In the genomic region with DNA sequence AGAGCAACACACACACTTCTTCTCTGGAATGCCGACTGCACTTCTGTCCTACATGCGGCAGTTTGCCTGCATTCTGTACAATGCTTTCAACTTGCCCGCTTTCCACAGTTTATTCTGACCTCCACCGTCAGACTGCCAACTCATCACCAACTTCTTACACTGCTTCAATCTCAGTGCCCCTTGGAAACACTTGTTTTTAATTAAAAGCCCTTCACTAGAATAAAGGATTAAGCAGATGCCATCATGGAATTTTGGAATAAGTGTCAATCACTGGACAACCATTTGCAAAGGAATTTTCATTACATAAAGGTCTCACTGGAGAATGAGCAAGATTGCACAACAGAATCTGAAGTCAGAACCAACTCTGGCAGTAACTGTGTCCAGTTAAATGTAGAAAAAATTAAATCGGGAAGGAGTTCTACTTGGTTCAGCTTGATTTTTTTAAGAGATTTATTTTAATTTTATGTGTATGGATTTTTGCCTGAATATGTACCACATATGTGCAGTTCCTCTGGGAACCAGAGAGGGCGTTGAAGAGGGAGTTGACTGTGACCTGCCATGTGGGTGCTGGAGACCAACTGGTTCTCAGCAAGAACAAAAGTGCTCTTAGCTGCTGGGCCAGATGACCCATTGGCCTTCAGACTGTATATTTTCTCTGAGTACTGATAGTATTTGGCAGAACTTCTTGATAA, we compare ENCODE assay signal across 10 mouse cellular contexts.
DNase-seq lines count a peak whose midpoint lies in the region; ATAC-seq and TF ChIP-seq lines count a peak whose summit lies in the region.
"Had no signal": no experiment of that assay in that cellular context is flagged by ENCODE, and none has a peak within 500 bp of the region (broad histone marks: within the 10 kb centered on the region; RNA-seq: fewer than 3 reads in every experiment).

No protein-coding gene starts in this region.

- H3K9me3 ChIP-seq in kidney, postnatal 0 days (replicated peaks; ENCODE audit: low read length) = no peaks in the 10 kb centered on the region

- no peaks in the 10 kb centered on the region for H3K27me3 ChIP-seq in kidney, postnatal 0 days (ENCODE audit: insufficient read depth, low read length)

- no peak for DNase-seq in gastrocnemius, adult 2 months
- no peak for DNase-seq in gastrocnemius, postnatal 36 days
- DNase-seq in thymus, postnatal 4 days = peak; percentile 15
- no peak for DNase-seq in thymus, postnatal 0 days (ENCODE audit: low spot score)
- peak; percentile 82 for DNase-seq in kidney, postnatal 0 days (ENCODE audit: low spot score)
- no peak for DNase-seq in spleen, adult 18-20 months
- DNase-seq in neural tube, embryonic 10.5 days (ENCODE audit: extremely low spot score, low spot score) = no peak
- DNase-seq in cerebellum, postnatal 14 days = no peak
- DNase-seq: embryo, embryonic 11 days had no signal

- no peaks in the 10 kb centered on the region for H3K36me3 ChIP-seq in kidney, postnatal 0 days (ENCODE audit: insufficient read depth, low read length)

- no peak for ATAC-seq in kidney, postnatal 0 days (replicated peaks; ENCODE audit: low FRiP score, low read depth)
- ATAC-seq: CD4-positive, CD25-positive, alpha-beta regulatory T cell, adult 4 months had no signal

- intact Hi-C loops in gastrocnemius, adult 2 months (cut with DNase I) = no loop called here
- intact Hi-C loops in gastrocnemius, postnatal 36 days (cut with DNase I) = no loop called here

- H3K9ac ChIP-seq in kidney, postnatal 0 days (ENCODE audit: low read depth, low read length) = no peak overlapping the region

- no peaks in the 10 kb centered on the region for H3K4me1 ChIP-seq in kidney, postnatal 0 days (replicated peaks; ENCODE audit: insufficient read depth, low read length)

- 67% methylated on average over 6 of the region's 6 CpGs for WGBS in kidney, postnatal 0 days

- peak overlapping the region; percentile 72 for H3K27ac ChIP-seq in gastrocnemius, adult 2 months
- 0 out of 2 replicates have a peak overlapping the region, but pooled peaks have one; percentile 68 for H3K27ac ChIP-seq in kidney, postnatal 0 days

- peak; percentile 22; the same call in 1 of the 2 replicates for TF ChIP-seq CTCF in gastrocnemius, adult 2 months (IDR thresholded peaks at IDR 0.05)
- TF ChIP-seq CTCF in kidney, postnatal 0 days (IDR thresholded peaks at IDR 0.05; ENCODE audit: low read depth) = peak; percentile 49

- H3K4me2 ChIP-seq in kidney, postnatal 0 days (ENCODE audit: low read length) = no peak overlapping the region

- no peak overlapping the region for H3K4me3 ChIP-seq in gastrocnemius, adult 2 months
- no peak overlapping the region for H3K4me3 ChIP-seq in kidney, postnatal 0 days (replicated peaks; ENCODE audit: low read depth, low read length)

Comparison
In these comparisons a context has a peak if more than half of its experiments do, and no peak if none do; other contexts are left out.
1. DNase-seq: peak in thymus, postnatal 4 days (single experiment) and kidney, postnatal 0 days (single experiment); none in gastrocnemius, adult 2 months (single experiment), gastrocnemius, postnatal 36 days (0 of 2), thymus, postnatal 0 days (single experiment), spleen, adult 18-20 months (0 of 2), neural tube, embryonic 10.5 days (single experiment) and cerebellum, postnatal 14 days (0 of 2).